Mouse (Mus musculus) urinary bladder, postnatal 14 days (tissue): Measurements from ENCODE around the gene Olfr373.
A peak's percentile ranks its signal among the peaks of the same experiment; 100 is the strongest.
"Not testable (repeated sequence)": the region's sequence is repeated elsewhere in the genome, so short reads cannot be mapped to it uniquely, and the experiment has no call there.

ENCODE experiments used
- DNase-seq: peaks from one replicate; pipeline ENCODE4 v3.0.0; 2021; ENCODE audit warnings: low spot score

The Olfr373 gene

GRCm38 (mm10) chr8:72082877-72083276 lies at the start of gene Olfr373:
TSS of gene Olfr373 (plus strand) at chr8:72083177.
- DNase-seq = not testable (repeated sequence)

- DNase-seq = not testable (repeated sequence)
Measured at GRCm38 (mm10) chr8:72040918-72041317, 42.1 kb upstream of the Olfr373 start, which contains the start of gene Olfr372. TSS of gene Olfr372 (plus strand) at chr8:72041218.

- DNase-seq = no peak
Measured at GRCm38 (mm10) chr8:72042493-72042892, 40.5 kb upstream of the Olfr373 start.

GRCm38 (mm10) chr8:72054633-72055032 lies 28.3 kb upstream of the Olfr373 start:
- not testable (repeated sequence) for DNase-seq

- not testable (repeated sequence) for DNase-seq
Measured at GRCm38 (mm10) chr8:72057643-72058042, 25.3 kb upstream of the Olfr373 start.

GRCm38 (mm10) chr8:72066819-72067399 lies 16.1 kb upstream of the Olfr373 start:
- not testable (repeated sequence) for DNase-seq

GRCm38 (mm10) chr8:72084744-72085143 lies 1.8 kb downstream of the Olfr373 start:
- no peak for DNase-seq

GRCm38 (mm10) chr8:72087611-72088010 lies 4.6 kb downstream of the Olfr373 start:
- not testable (repeated sequence) for DNase-seq

- not testable (repeated sequence) for DNase-seq
Measured at GRCm38 (mm10) chr8:72096721-72097120, 13.7 kb downstream of the Olfr373 start.

- peak; percentile 52 for DNase-seq
Measured at GRCm38 (mm10) chr8:72099377-72100103, 16.6 kb downstream of the Olfr373 start.

GRCm38 (mm10) chr8:72105165-72105564 lies 22.2 kb downstream of the Olfr373 start:
- no peak for DNase-seq

- no peak for DNase-seq
Measured at GRCm38 (mm10) chr8:72106740-72107139, 23.8 kb downstream of the Olfr373 start, which contains the start of gene Olfr374. TSS of gene Olfr374 (plus strand) at chr8:72107040.

- DNase-seq = no peak
Measured at GRCm38 (mm10) chr8:72110876-72111275, 27.9 kb downstream of the Olfr373 start.

GRCm38 (mm10) chr8:72112486-72112885 lies 29.5 kb downstream of the Olfr373 start:
- DNase-seq = no peak

- DNase-seq = no peak
Measured at GRCm38 (mm10) chr8:72115202-72115601, 32.2 kb downstream of the Olfr373 start.

GRCm38 (mm10) chr8:72118616-72119015 lies 35.6 kb downstream of the Olfr373 start:
- no peak for DNase-seq

- not testable (repeated sequence) for DNase-seq
Measured at GRCm38 (mm10) chr8:72121486-72121885, 38.5 kb downstream of the Olfr373 start.

- no peak for DNase-seq
Measured at GRCm38 (mm10) chr8:72121997-72122396, 39.0 kb downstream of the Olfr373 start.

- no peak for DNase-seq
Measured at GRCm38 (mm10) chr8:72127834-72128233, 44.9 kb downstream of the Olfr373 start.

- DNase-seq = no peak
Measured at GRCm38 (mm10) chr8:72131251-72131650, 48.3 kb downstream of the Olfr373 start.

GRCm38 (mm10) chr8:72131901-72132300 lies 48.9 kb downstream of the Olfr373 start:
- DNase-seq = no peak

GRCm38 (mm10) chr8:72132417-72132816 lies 49.4 kb downstream of the Olfr373 start:
- DNase-seq = no peak

GRCm38 (mm10) chr8:72132891-72133290 lies 49.9 kb downstream of the Olfr373 start:
- no peak for DNase-seq
